Mouse (Mus musculus): Measurements from ENCODE around the gene Brcc3.

Gene Brcc3

GRCm38 (mm10) chrX:75415936-75416785 lies at the start of gene Brcc3, which contains the start of the genes Cmc4 and Mtcp1:
Brcc3 (plus strand) TSS chrX:75416628.
Cmc4 (minus strand) TSS chrX:75416584.
Mtcp1 (minus strand) TSS chrX:75416588.
- WGBS: 5% methylated on average over 52 of the region's 52 CpGs

DNA sequence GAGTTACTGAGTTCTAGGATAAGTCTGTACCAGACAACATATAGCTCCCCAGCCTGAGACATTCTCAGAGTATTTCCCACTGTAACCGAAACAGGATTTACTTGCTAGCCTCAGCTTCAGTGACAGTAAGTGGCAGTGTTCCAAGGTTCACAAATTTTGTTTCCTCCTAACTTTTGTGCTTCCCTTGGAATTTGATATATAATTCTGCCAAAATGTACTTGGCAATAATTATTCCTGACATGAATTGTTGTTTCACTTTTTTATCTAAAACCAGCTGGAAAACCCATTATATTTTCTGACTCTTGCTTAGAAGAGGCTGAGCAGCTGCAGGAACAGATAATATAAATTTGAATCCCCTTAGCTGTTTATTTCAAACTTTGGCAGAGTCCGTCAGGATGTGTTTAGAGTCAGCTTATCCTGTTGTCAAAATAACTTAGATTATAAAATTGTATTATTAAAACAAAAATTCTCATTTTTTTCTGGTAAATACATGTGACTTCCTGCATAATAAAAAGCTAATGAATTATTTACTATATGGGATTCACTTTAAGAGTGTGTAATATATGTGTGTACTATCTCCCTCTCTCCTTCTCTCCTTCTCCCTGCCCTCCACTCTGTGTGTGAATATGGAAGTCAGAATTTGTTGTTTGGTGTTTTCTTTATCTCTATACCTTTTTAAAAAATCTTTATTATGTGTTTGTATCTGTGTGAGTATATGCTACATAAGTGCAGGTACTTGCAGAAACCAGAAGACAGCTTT lies 43.6 kb upstream of the Brcc3 start:
- WGBS: 66% methylated on average over 2 of the region's 2 CpGs

DNA sequence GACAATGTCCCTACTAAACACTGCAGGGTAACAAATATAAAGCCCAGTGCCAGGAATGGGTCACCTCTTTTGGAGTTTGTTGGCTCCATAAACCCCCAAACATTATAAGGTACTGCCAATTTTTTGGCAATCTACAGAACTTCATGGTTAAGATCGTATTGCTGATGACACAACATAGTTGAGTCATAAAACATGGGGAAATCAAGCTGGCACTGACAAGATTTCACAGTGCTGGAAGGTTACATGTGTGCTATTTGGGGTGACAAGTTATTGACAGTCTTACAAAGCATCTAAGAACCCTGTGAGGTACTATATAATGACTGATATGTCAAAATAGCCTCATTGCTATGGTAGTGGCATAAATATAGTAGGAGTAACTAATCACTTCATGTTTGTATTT lies 35.3 kb upstream of the Brcc3 start:
- 87% methylated on average over 1 of the region's 1 CpGs for WGBS

DNA sequence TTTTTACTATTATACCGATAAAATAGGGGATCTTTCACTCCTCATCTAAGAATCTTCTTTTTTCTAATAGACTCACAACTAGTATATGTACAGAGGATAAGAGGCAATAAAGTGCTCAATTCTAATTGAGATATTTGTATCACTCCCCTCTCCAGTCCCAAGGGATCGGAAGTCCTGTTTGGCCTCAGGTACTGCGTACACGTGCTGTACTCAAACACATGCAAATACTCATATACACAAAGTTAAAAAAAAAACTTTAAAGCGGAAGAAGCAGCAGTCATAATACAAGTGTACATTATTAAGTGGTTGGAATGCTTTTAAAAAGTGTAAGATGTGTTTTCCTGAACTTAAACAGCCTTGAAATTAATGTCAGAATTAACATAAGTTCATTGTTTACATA lies 34.7 kb upstream of the Brcc3 start:
- WGBS: 58% methylated on average over 5 of the region's 5 CpGs

- WGBS: 4% methylated on average over 15 of the region's 25 CpGs
These were observed 34.1 kb upstream of the Brcc3 start, which contains the start of the genes Fundc2 and F8 for GRCm38 (mm10) chrX:75382195-75382771. Fundc2 (plus strand) TSS chrX:75382399. F8 (minus strand) TSS chrX:75382615.

DNA sequence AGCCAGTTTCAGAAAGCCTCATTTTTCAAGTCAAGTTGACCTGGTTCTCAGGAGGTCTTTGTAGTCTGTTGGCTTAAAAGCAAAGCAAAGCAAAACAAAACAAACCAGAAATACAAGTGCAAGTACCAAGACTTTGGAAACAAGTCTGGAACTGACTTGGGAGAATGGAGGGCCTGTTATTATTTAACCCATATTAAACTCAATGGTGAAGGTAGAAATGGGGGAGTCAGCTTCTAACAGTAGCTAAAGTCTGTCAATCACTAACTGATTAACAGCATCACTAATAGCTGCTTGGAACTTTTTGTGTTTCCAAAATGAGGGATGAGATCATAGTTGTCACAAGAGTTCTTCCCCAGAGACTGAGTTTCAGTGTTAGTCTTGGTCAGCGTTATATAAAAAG lies 17.0 kb upstream of the Brcc3 start:
- 75% methylated on average over 1 of the region's 1 CpGs for WGBS

- WGBS: 80% methylated on average over 2 of the region's 2 CpGs
These were observed 13.8 kb upstream of the Brcc3 start for GRCm38 (mm10) chrX:75402668-75403067.

DNA sequence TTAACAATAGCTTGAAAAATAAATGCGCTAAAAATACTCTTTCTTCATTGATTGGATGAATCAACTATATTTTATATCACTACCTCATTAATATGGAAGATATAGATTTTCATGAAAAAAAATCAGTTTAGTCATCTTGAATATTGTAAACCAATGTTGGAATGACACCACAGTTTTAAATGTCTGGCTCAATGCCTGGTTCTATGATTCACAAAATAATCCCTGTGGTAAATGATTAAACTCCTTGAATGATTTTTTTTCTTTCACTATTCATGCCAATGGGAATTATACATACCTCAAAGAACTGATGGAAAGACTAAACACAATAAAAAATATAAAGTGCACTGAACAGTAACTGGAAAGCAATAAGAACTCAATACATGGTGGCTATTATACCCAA lies 6.7 kb upstream of the Brcc3 start:
- WGBS: 97% methylated on average over 1 of the region's 1 CpGs

DNA sequence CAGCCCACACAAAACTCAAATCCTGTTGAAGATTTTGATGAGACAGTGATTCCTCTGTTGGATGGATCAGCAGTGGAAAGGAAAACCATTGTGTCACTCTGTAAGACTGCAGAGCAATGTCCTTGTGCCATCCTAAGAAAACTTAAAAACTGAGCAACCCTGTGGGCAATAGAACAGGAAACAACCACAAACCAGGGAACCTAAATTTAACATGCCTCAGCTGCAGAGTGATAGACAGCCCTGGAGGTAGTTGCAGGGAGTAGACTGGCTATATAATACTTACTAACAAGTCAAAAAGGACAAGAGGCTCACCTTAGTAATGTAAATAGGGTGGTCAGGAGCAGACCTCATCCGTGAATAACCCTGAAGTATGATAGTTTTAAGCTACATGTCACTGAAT lies 38.2 kb downstream of the Brcc3 start:
- 93% methylated on average over 1 of the region's 1 CpGs for WGBS

DNA sequence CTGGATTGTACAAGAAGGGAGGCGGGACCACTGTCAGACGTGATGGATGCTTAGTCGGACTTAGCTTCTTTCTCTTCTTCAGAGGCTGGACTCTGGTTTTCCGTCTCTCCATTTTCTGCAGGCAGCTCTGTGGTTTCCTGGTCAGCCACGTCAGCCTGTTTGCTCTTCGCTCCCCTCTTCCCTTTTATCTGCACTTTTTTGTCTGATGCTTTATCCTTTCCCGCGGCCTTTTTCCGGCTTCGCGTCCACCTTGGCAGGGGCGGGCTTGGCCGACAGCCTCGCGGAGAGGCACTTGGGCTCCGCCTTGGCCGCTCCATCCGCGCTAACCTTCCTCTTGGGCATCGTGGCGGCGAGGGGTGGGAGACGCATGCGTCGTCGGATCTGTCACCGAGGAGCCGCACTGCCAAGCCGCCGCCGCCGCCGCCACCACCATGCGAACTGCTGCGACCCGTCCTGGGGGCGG lies 58.8 kb downstream of the Brcc3 start:
- under 1% methylated on average over 37 of the region's 37 CpGs for WGBS

GRCm38 (mm10) chrX:75489886-75490285 lies 73.5 kb downstream of the Brcc3 start:
- WGBS: 79% methylated on average over 1 of the region's 1 CpGs
